Mouse (Mus musculus) bone marrow, adult 2 months (tissue): ENCODE data around the gene Auts2. TPM values are rescaled to one million over a fixed set of nuclear protein-coding genes. Genes with fewer than 3 reads are reported as not detected.

ENCODE experiments used
- H3K27ac ChIP-seq: fragments of 200-500 bp; 2 replicates; pipeline ENCODE4 v1.5.1; 2012; ENCODE audit warnings: low read depth, mild to moderate bottlenecking, control low read depth, inconsistent platforms, low read length; ENCODE audit not compliant: control insufficient read depth, poor library complexity, insufficient read depth
- H3K4me1 ChIP-seq: fragments of 200-500 bp; 2 replicates; pipeline ENCODE4 v1.6.1; 2011; ENCODE audit warnings: low read length; ENCODE audit not compliant: control insufficient read depth, insufficient read depth
- H3K4me3 ChIP-seq: fragments of 200-500 bp; replicated peaks from 2 replicates; pipeline ENCODE3; 2011; ENCODE audit warnings: mild to moderate bottlenecking, low read depth, low read length, control low read depth; ENCODE audit not compliant: control insufficient read depth
- CTCF ChIP-seq: fragments of 200-500 bp; IDR thresholded peaks from 2 replicates; pipeline ENCODE4 v1.5.1; 2011; ENCODE audit warnings: low read length, control low read depth; ENCODE audit not compliant: control insufficient read depth, insufficient read depth
- POLR2A ChIP-seq: fragments of 200-500 bp; IDR thresholded peaks from 2 replicates; pipeline ENCODE4 v1.6.1; 2011; ENCODE audit warnings: low read depth, mild to moderate bottlenecking, control low read depth, low read length, borderline replicate concordance; ENCODE audit not compliant: control insufficient read depth
- WGBS: fragments of 180-500 bp; shearing (Covaris S2); methylation state at CpG from one replicate; pipeline ENCODE4 v1.1.7; 2018; 5-methylcytosine and 5-hydroxymethylcytosine counted together
- polyA plus RNA-seq: library from polyadenylated mRNA; stranded (reverse); fragments of >200 nt; gene quantifications from 2 replicates; pipeline ENCODE4 v1.2.4, GENCODE M21; 2011; ENCODE audit warnings: low replicate concordance; ENCODE audit not compliant: missing spikeins, insufficient read depth, insufficient read length

Auts2 gene
- polyA plus RNA-seq, 1 experiment, result 1.5 TPM

DNA sequence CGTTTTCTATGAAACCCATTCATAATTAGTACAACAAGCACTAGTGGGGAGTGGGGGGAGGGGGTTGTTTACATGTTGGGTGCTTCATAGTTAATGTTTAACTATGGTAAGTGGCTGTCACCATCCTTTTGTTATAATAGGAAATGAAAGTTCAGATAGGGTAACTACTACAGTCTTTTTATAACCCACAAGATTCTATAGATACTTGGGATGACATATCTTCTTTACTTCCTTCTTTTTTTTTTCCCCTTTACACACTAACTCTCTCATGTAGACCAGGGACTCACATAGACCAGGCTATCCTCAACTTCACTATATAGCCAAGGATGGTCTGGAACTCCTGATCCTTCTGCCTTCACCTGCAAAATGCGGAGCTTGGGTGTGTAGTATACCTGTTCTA lies 736.8 kb downstream of the Auts2 start:
- no peaks in the 10 kb centered on the region for H3K4me1 ChIP-seq
- TF ChIP-seq POLR2A (no peak), CTCF (no peak)
- H3K4me3 ChIP-seq, result no peak overlapping the region
- H3K27ac ChIP-seq, result no peak overlapping the region
- WGBS, result 72% methylated on average over 2 of the region's 2 CpGs

DNA sequence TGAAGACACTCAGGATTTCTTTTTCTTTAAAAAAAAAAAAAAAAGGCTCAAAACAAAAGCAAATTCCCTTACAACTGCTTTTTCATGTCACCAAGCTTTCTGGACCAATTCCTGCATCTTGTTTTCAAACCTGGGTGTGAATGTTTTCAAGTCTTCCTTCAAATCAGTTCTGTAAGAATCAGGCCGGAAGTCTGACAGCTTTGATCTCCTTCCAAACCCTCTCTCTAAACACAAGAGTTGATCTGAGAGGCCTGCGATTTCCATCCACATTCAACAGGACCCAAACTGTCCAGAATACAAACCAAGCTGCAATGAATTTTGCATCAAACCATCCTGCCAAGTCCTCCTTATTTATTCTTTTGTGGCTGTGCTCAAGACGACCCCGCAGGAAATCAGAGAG lies 737.9 kb downstream of the Auts2 start:
- Histone ChIP-seq H3K4me3 (no peak overlapping the region), H3K4me1 (no peaks in the 10 kb centered on the region), H3K27ac (no peak overlapping the region)
- WGBS, result 81% methylated on average over 4 of the region's 4 CpGs
- TF ChIP-seq CTCF (no peak), POLR2A (no peak)

DNA sequence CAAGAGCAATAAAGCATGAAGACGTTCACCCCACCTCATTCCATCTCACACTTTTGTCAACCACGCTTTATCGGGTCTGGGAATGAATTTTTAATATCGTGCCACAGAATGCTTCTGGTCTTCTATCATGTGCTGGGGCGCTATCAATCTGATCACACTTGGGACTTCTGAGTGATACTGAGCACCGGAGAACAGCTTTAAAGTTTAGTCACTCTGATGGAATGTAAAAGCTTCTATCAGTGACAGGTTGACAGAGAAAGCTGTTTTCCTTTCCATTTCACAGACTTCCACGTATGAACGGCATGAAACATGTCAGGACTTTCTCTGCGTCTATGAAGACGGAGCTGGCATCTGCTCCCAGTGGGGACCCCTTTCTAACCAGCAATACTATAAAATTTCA lies 739.5 kb downstream of the Auts2 start:
- no peak for TF ChIP-seq POLR2A
- TF ChIP-seq CTCF, result no peak
- Histone ChIP-seq H3K27ac (no peak overlapping the region), H3K4me1 (no peaks in the 10 kb centered on the region), H3K4me3 (no peak overlapping the region)
- 78% methylated on average over 10 of the region's 10 CpGs for WGBS

DNA sequence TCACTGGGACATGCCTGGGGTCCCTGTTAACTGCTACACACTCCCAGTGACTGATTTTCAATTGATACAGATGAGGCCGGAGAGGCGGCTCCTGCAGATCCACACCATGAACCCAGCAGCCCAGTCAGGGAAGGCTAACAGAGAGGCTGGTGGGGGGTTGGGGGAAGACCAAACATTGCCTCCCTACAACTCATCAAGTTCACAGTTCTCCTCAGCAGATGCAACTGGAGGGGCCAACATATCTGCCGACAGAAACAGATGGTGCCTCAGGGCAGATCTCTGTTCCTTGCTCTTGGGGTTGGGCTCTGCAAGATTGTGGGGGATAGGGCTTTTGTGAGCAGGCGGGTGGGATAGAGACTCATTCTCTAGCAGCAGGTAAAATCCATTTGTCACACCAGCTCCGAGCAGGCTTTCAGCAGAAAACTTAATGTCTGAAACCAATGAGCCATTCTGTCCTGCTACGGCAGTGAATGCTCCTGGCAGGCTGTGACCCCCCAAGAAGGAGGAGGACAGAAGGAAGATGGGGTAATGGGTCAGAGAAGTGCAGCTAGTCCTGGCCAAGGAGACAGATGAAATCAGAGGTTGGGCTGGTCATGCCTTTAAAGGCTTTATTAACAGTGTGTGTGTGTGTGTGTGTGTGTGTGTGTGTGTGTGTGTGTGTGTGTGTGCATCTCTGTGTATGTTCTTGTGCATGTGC lies 740.7 kb downstream of the Auts2 start:
- 71% methylated on average over 6 of the region's 6 CpGs for WGBS
- no peak overlapping the region for H3K27ac ChIP-seq
- TF ChIP-seq CTCF (no peak), POLR2A (no peak)
- no peaks in the 10 kb centered on the region for H3K4me1 ChIP-seq
- no peak overlapping the region for H3K4me3 ChIP-seq

DNA sequence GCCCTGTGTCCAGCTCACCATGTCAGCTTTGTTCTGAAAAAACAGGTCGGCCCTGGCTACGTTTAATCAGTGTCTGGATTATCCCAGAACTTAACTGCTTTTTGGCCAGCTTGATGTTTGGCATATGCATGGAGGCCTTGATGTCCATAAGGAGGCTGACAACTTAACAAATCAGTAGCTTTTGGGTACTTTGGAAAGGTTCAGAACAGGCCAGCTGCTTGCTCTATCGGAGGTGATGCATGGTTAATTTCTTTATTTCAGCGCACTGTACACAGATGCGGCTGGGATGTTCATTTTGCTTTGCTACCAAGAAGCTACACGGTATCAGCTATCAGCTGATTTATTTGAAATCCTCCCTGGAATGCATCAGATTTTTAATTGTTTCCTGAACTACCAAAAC lies 741.2 kb downstream of the Auts2 start:
- Histone ChIP-seq H3K4me3 (no peak overlapping the region), H3K4me1 (no peaks in the 10 kb centered on the region), H3K27ac (no peak overlapping the region)
- 86% methylated on average over 6 of the region's 6 CpGs for WGBS
- no peak for TF ChIP-seq CTCF
- TF ChIP-seq POLR2A, result no peak

DNA sequence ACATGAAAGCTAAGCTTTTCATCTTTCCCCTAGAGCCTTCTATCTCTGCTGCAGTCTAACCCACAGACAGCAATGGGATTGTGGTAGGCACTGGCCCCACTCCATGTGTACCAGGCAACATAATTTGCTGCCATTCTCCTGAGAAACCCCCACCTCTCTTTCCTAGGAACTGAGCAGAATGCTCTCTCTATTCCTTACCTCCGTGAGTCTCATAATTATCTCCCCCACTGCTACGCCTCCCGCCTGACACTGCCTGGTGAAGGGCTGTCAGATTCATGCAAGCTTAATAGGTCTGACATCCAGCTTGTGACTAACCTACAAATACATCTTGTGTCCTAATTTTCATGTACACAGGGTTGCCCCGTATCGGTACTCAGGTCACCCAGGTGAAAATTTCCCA lies 744.8 kb downstream of the Auts2 start:
- TF ChIP-seq POLR2A (no peak), CTCF (no peak)
- no peak overlapping the region for H3K4me3 ChIP-seq
- 91% methylated on average over 5 of the region's 5 CpGs for WGBS
- no peak overlapping the region for H3K27ac ChIP-seq
- H3K4me1 ChIP-seq, result no peaks in the 10 kb centered on the region

DNA sequence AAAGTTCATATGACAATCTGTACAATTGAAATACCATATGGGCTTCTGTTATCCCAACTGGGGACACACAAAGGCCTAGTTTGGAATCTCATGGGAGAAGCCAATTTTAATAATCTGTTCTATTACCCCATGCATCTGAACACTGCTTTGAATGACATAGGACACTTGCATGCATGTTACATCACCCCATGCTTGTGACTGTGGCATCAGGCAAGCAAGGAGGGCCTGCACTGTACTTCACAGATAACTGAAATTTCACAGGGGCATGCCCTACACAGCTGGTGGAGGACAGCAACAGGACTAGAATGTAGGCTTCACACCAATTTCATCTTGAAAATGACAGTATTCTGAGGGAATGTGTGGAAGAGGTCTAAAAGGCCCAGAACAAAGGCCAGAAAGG lies 746.1 kb downstream of the Auts2 start:
- H3K4me1 ChIP-seq, result no peaks in the 10 kb centered on the region
- no peak for TF ChIP-seq POLR2A
- no peak for TF ChIP-seq CTCF
- no peak overlapping the region for H3K4me3 ChIP-seq
- H3K27ac ChIP-seq, result no peak overlapping the region

DNA sequence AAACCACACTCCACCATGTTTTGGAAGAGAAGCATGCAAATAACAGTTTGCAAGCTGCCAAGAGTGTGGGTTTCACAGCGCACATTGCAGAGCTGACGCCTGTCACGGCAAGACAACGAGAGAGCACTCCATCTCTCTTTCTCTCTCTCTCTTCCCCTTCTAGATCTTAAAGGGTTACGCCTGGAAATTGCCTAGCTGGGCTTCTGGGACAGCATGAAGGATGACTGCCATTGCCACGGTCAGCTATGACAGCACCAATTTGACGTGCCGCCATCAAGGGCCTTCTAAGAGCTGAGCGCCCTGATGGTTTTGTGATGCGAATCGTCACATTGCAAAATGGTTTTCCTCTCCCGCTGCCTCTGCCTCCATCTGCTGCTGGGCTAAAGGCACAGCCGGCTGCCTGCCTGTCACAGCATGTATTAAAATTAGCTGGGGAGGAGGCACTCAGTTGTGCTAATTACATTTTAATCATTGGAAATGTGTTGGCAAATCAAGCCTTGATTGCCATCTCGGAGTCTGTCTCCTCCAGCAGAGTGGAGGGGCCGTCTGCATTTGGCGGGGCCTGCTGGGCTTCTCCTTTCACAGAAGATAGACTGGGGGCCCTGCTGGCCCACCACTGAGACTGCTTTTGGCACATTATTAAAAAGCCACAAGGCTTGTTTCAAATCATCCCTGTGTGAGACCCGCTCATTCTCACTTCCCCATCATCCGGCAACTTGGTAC lies 748.6 kb downstream of the Auts2 start:
- H3K4me1 ChIP-seq, result no peaks in the 10 kb centered on the region
- TF ChIP-seq CTCF (no peak), POLR2A (no peak)
- H3K4me3 ChIP-seq, result no peak overlapping the region
- WGBS, result 68% methylated on average over 18 of the region's 18 CpGs
- no peak overlapping the region for H3K27ac ChIP-seq
